Mouse (Mus musculus): ENCODE measurements at regions not wholly inside any gene's neighbourhood (a gene's known extent, or its start where the extent isn't known, plus 50 kb on each side); places are given as distances from the start of the nearest gene placed in this dataset.

DNA sequence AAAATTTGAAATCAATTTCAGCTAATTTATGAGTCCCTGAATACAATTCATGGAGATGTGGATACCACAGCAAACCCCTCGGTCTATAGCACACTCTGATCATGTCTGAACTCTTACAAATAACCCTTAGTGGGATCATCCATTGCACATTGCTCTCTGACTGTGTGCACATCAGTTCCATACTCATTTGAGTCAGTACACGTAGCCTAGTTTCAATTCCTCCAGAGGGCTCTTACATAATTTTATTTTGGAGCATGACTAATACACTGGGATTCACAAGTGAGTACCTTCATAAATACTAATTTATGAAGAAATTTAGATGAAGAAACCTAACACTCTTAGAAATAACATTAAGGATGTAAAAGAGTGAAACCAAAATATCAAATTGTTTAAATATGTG, 978.3 kb downstream of the Pdha2 start:
- H3K27me3 ChIP-seq (replicated peaks), result no peaks in the 10 kb centered on the region
- no peak for ATAC-seq (ENCODE audit: extremely low read depth, insufficient number of reproducible peaks, low FRiP score, low TSS enrichment)
- no peak overlapping the region for H3K4me3 ChIP-seq
- no peaks in the 10 kb centered on the region for H3K9me3 ChIP-seq
- H3K27ac ChIP-seq (replicated peaks), result no peak overlapping the region
- no peaks in the 10 kb centered on the region for H3K36me3 ChIP-seq
- no peak overlapping the region for H3K4me2 ChIP-seq
- no peak overlapping the region for H3K9ac ChIP-seq
- WGBS, result 64% methylated on average over 2 of the region's 2 CpGs
- no peaks in the 10 kb centered on the region for H3K4me1 ChIP-seq

DNA sequence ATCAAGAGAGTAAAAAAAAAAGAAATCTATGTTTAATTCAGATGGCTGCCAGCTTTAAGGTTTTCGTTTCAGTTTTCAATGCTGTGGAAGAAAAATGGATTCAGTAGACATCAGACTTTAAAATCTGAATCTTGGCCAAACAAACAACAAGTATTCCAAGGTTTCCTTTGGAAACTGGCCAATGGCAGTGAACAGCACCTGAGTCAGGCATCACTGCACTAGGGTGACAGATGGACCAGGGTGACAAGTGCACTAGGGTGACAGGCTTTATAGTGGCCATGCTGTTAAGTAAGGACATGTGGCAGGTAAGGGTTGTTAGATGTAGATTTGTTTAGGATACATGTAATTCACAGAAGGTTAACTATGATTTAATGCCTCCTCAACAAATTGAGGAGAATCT, 972.9 kb downstream of the Pdha2 start:
- Histone ChIP-seq H3K27me3 (replicated peaks) (no peaks in the 10 kb centered on the region), H3K9ac (no peak overlapping the region), H3K27ac (replicated peaks) (no peak overlapping the region), H3K4me3 (no peak overlapping the region), H3K9me3 (no peaks in the 10 kb centered on the region), H3K4me1 (no peaks in the 10 kb centered on the region), H3K36me3 (no peaks in the 10 kb centered on the region), H3K4me2 (no peak overlapping the region)
- 60% methylated on average over 1 of the region's 1 CpGs for WGBS
- no peak for ATAC-seq (ENCODE audit: extremely low read depth, insufficient number of reproducible peaks, low FRiP score, low TSS enrichment)

Small RNA genes lying in the stretch of these regions (microRNA-seq; reads per million reads assigned to microRNA genes)
- gene Mir7j, result 73.0 reads per million, percentile 51 among the genes with 10 or more reads in this experiment
